Comparison of ENCODE assay signal across 9 mouse cellular contexts in the genomic region with DNA sequence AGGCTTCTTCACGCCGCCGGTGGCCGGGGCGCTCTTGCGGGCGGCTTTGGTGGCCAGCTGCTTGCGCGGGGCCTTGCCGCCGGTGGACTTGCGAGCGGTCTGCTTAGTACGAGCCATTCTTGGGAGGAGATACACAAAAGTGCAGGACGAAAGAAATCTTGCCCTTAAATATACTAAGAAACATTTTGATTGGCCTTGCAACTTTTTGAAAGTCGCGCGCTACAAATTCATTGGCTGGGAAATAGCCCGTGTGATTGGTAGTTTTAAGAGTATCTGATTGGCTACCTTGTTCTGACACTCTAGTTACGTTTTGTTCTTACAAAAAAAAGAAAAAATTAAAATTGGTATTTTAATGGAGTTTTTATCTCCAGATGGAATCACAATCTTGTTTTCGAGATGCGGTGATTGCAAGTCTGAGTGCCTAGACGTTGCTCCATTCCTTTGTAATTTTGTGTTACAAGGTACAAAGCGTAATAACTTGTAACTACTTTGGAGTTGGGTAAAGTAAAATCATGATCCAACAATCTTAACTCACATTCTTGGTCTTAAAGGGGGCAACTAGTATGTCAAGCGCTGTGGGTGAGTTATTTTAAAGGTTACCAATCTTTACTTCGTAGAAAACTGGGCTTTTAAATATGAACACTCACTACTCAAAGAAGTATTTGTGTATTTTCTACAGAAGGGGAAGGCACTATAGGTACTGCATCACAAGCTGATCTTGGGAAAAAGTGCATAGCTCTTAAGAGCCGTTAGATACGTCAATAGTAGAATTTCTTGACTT. TPM values are rescaled to one million over a fixed set of nuclear protein-coding genes. Genes with fewer than 3 reads are reported as not detected.
A peak's percentile ranks its signal among the peaks of the same experiment; 100 is the strongest.
DNase-seq lines count a peak whose midpoint lies in the region; ATAC-seq lines count a peak whose summit lies in the region.
"Had no signal": no experiment of that assay in that cellular context is flagged by ENCODE, and none has a peak within 500 bp of the region (broad histone marks: within the 10 kb centered on the region; RNA-seq: fewer than 3 reads in every experiment).

TSS of gene Hist1h3c (minus strand) at position 222 of the 781 bp plus-strand sequence.

- H3K4me1 ChIP-seq in intestine, embryonic 16.5 days (ENCODE audit: control insufficient read depth, insufficient read depth, low read length), result peaks cover 9% of the 10 kb centered on the region
- H3K4me1 ChIP-seq in limb, embryonic 11.5 days (ENCODE audit: control insufficient read depth, insufficient read depth, low read length), result no peaks in the 10 kb centered on the region
- peaks cover 25% of the 10 kb centered on the region for H3K4me1 ChIP-seq in midbrain, embryonic 13.5 days (replicated peaks)

- H3K4me2 ChIP-seq in intestine, embryonic 16.5 days (ENCODE audit: low read depth, low read length), result peak within 1 kb of the TSS; percentile 58
- H3K4me2 ChIP-seq in limb, embryonic 11.5 days (ENCODE audit: low read depth, severe bottlenecking), result peak within 1 kb of the TSS; percentile 64
- H3K4me2 ChIP-seq in midbrain, embryonic 13.5 days (replicated peaks), result peak within 1 kb of the TSS; percentile 66

- peak within 1 kb of the TSS; percentile 75 for H3K9ac ChIP-seq in intestine, embryonic 16.5 days (ENCODE audit: low read depth, low read length)
- H3K9ac ChIP-seq in limb, embryonic 11.5 days (ENCODE audit: low read length), result peak within 1 kb of the TSS; percentile 78
- H3K9ac ChIP-seq in midbrain, embryonic 13.5 days (replicated peaks), result peak within 1 kb of the TSS; percentile 50

- H3K4me3 ChIP-seq in intestine, embryonic 16.5 days (ENCODE audit: low read length), result peak within 1 kb of the TSS; percentile 48
- peak within 1 kb of the TSS; percentile 41 for H3K4me3 ChIP-seq in limb, embryonic 11.5 days (ENCODE audit: low read depth, low read length)
- H3K4me3 ChIP-seq in midbrain, embryonic 13.5 days (replicated peaks), result peak within 1 kb of the TSS; percentile 39

- no peaks in the 10 kb centered on the region for H3K27me3 ChIP-seq in intestine, embryonic 16.5 days (replicated peaks; ENCODE audit: control insufficient read depth, insufficient read depth, low read length)
- H3K27me3 ChIP-seq in limb, embryonic 11.5 days (ENCODE audit: control insufficient read depth, insufficient read depth, low read length), result no peaks in the 10 kb centered on the region
- no peaks in the 10 kb centered on the region for H3K27me3 ChIP-seq in midbrain, embryonic 13.5 days
- H3K27me3 ChIP-seq: Patski had no signal

- DNase-seq in ovary, adult 18-20 months (ENCODE audit: low spot score), result peak; percentile 59
- DNase-seq in ovary, postnatal 10 days (ENCODE audit: low spot score), result no peak
- DNase-seq in embryo, embryonic 9.5 days (ENCODE audit: extremely low spot score), result peak; percentile 91
- peak; percentile 59 to 84 for DNase-seq in gastrocnemius, postnatal 4 days (ENCODE audit: low spot score in 2 of 2)
- peak; percentile 84 for DNase-seq in limb, embryonic 11.5 days (ENCODE audit: low spot score)
- DNase-seq in spleen, postnatal 10 days (ENCODE audit: low spot score in 2 of 2), result peak; percentile 87 to 92

- peak; percentile 65 for ATAC-seq in intestine, embryonic 16.5 days
- ATAC-seq in limb, embryonic 11.5 days (ENCODE audit: insufficient number of reproducible peaks, low FRiP score, low TSS enrichment, low read depth), result peak; percentile 74; the same call in 1 of the 2 replicates
- peak; percentile 58 for ATAC-seq in midbrain, embryonic 13.5 days

- no peaks in the 10 kb centered on the region for H3K9me3 ChIP-seq in intestine, embryonic 16.5 days (ENCODE audit: control insufficient read depth, low read length)
- no peaks in the 10 kb centered on the region for H3K9me3 ChIP-seq in limb, embryonic 11.5 days (ENCODE audit: control insufficient read depth, low read length)
- H3K9me3 ChIP-seq in midbrain, embryonic 13.5 days, result no peaks in the 10 kb centered on the region

- H3K36me3 ChIP-seq in intestine, embryonic 16.5 days (ENCODE audit: control insufficient read depth, insufficient read depth, low read length), result no peaks in the 10 kb centered on the region
- no peaks in the 10 kb centered on the region for H3K36me3 ChIP-seq in limb, embryonic 11.5 days (ENCODE audit: control insufficient read depth, insufficient read depth, low read length)
- no peaks in the 10 kb centered on the region for H3K36me3 ChIP-seq in midbrain, embryonic 13.5 days

- peak within 1 kb of the TSS; percentile 100 for H3K27ac ChIP-seq in intestine, embryonic 16.5 days (ENCODE audit: low read length)
- peak within 1 kb of the TSS; percentile 99 for H3K27ac ChIP-seq in limb, embryonic 11.5 days (replicated peaks; ENCODE audit: low read depth, low read length)
- peak within 1 kb of the TSS; percentile 94 for H3K27ac ChIP-seq in midbrain, embryonic 13.5 days

- under 1% methylated on average over 23 of the region's 28 CpGs for WGBS in intestine, embryonic 16.5 days
- WGBS in limb, embryonic 11.5 days, result 1% methylated on average over 23 of the region's 28 CpGs
- WGBS in midbrain, embryonic 13.5 days, result under 1% methylated on average over 25 of the region's 28 CpGs

RNA-seq across cellular contexts. Expression of gene Hist1h3c, which starts in this region (rescaled TPM):
- total RNA-seq in gastrocnemius, postnatal 4 days (2021), result 100 to 1,000 TPM; 162 to 207 TPM
- polyA plus RNA-seq in intestine, embryonic 16.5 days (2015; fragmentation: Nextera tagmentation; extraction: Ambion mirVana), result 3.2 and 4.9 TPM in 2 replicates
- polyA plus RNA-seq in limb, embryonic 11.5 days (2014; fragmentation: Nextera tagmentation; extraction: Ambion mirVana), result 13.3 and 14.0 TPM in 2 replicates
- 3.2 and 4.4 TPM in 2 replicates for polyA plus RNA-seq in midbrain, embryonic 13.5 days (2015; fragmentation: Nextera tagmentation; extraction: Ambion mirVana)
